Mouse (Mus musculus) stomach, embryonic 14.5 days (tissue): ENCODE measurements around the gene Cdkal1. TPM values are rescaled to one million over a fixed set of nuclear protein-coding genes. Genes with fewer than 3 reads are reported as not detected.

ENCODE experiments used
- ATAC-seq: fragments of 200-750 bp; cut with Nextera tagmentation; 2 replicates; pipeline ENCODE4 v1.8.0; 2017; ENCODE audit warnings: low read depth, moderate TSS enrichment; ENCODE audit not compliant: insufficient number of reproducible peaks, insufficient read depth, low FRiP score
- H3K27ac ChIP-seq: fragments of 300-500 bp; sonication (generic); 2 replicates; pipeline ENCODE4 v1.5.1; 2014; ENCODE audit warnings: mild to moderate bottlenecking, low read length, moderate library complexity, mixed read lengths
- H3K27me3 ChIP-seq: fragments of 300-500 bp; sonication (generic); 2 replicates; pipeline ENCODE4 v1.6.1; 2014; ENCODE audit warnings: low read length, control low read depth, mixed read lengths; ENCODE audit not compliant: control insufficient read depth, insufficient read depth
- H3K36me3 ChIP-seq: fragments of 300-500 bp; sonication (generic); 2 replicates; pipeline ENCODE4 v1.6.1; 2014; ENCODE audit warnings: mild to moderate bottlenecking, control low read depth, low read length, moderate library complexity, mixed read lengths; ENCODE audit not compliant: control insufficient read depth, insufficient read depth
- H3K4me1 ChIP-seq: fragments of 300-500 bp; sonication (generic); 2 replicates; pipeline ENCODE4 v1.6.1; 2014; ENCODE audit warnings: low read length, control low read depth, mixed read lengths; ENCODE audit not compliant: control insufficient read depth, insufficient read depth
- H3K4me2 ChIP-seq: fragments of 300-500 bp; sonication (generic); replicated peaks from 2 replicates; pipeline ENCODE4 v1.6.1; 2014; ENCODE audit warnings: low read depth, low read length, control low read depth
- H3K4me3 ChIP-seq: fragments of 300-500 bp; sonication (generic); 2 replicates; pipeline ENCODE4 v1.5.1; 2014; ENCODE audit warnings: low read depth, low read length, control low read depth
- H3K9ac ChIP-seq: fragments of 300-500 bp; sonication (generic); replicated peaks from 2 replicates; pipeline ENCODE4 v1.6.1; 2014; ENCODE audit warnings: low read depth, mild to moderate bottlenecking, control low read depth, low read length, moderate library complexity, mixed read lengths
- H3K9me3 ChIP-seq: fragments of 300-500 bp; sonication (generic); 2 replicates; pipeline ENCODE4 v1.6.1; 2016; ENCODE audit warnings: low read depth, low read length, control low read depth; ENCODE audit not compliant: control insufficient read depth
- WGBS: fragments of 180-500 bp; shearing (Covaris S2); extraction: QIAGEN DNeasy Blood & Tissue Kit; methylation state at CpG from one replicate; pipeline ENCODE4 v1.1.7; 2014; 5-methylcytosine and 5-hydroxymethylcytosine counted together
- polyA plus RNA-seq: library from polyadenylated mRNA; unstranded; fragments of >200 nt; fragmentation: Nextera tagmentation; extraction: Ambion mirVana; gene quantifications from 2 replicates; pipeline ENCODE4 v1.2.1, GENCODE M21; 2014

The Cdkal1 gene
- polyA plus RNA-seq, 1 experiment from 2014 or later = 44.8 TPM

DNA sequence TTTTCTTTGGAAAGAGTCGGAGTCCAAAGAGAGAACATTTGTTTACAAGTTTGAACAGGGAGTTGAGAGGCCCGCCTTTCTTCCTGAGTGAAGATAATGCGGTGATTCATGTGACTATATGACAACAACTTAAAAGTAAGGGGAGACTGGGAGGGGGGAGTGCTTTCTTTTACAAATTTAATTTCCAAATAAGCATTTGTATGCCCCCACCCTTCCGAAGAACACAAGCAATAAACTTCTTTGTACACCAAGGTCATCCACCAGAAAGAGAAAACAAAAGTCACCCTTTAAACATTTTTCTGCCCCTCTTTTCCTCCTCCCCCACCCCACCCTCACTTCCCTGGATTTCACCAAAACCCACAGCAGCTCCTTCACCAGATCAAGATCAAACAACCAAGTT is 577.3 kb downstream of the Cdkal1 start:
- Histone ChIP-seq H3K36me3 (no peaks in the 10 kb centered on the region), H3K4me1 (no peaks in the 10 kb centered on the region), H3K9me3 (no peaks in the 10 kb centered on the region), H3K4me2 (no peak overlapping the region), H3K27me3 (no peaks in the 10 kb centered on the region), H3K27ac (no peak overlapping the region), H3K9ac (no peak overlapping the region), H3K4me3 (no peak overlapping the region)
- no peak for ATAC-seq
- WGBS = 24% methylated on average over 4 of the region's 4 CpGs

DNA sequence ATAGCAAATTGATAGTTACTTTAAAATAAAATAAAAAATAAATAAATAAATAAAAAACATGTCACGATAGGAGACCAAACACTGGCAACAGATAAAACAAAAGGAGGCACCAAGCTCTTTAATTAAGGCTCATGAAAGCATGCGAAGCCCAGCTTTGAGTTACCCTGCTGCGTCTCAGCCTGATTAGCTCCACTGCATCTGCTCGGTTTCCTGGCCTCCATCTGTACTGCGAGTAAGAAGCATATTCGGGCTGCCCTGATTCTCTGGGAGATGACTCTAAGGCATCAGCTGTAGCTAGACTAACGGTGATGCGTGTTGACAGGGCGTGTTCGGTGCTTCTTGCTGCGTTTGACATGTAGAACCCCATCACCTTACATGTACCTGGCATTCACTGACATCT is 581.2 kb downstream of the Cdkal1 start:
- no peak overlapping the region for H3K27ac ChIP-seq
- WGBS = 88% methylated on average over 11 of the region's 11 CpGs
- H3K4me1 ChIP-seq = no peaks in the 10 kb centered on the region
- no peak for ATAC-seq
- H3K36me3 ChIP-seq = no peaks in the 10 kb centered on the region
- no peak overlapping the region for H3K9ac ChIP-seq
- H3K4me3 ChIP-seq = no peak overlapping the region
- H3K27me3 ChIP-seq = no peaks in the 10 kb centered on the region
- H3K9me3 ChIP-seq = no peaks in the 10 kb centered on the region
- no peak overlapping the region for H3K4me2 ChIP-seq

DNA sequence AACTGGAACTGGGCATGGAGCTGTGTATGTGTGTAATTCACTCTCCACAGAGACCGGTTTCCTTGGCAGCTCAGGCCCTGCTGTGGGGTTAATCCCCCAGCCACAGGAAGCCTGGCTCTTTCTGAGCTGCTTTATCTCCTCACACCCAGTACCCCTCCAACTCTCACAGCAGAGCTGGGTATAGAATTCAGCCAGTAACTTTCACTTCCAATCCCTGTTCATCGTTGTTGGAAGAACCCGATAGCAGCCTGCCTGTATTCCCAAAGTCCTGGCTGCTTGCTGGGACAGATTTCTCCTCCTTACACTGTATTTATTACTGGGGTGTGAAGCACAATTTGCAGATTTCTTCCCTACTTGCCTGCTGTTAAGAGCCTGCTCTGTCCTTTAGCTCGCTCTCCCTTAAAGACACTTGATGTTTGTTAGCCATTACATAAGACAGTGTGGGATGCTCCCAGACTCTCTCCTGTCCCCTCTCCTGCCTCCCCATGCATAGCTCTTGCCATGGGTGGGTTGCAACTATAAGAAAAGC is 581.7 kb downstream of the Cdkal1 start:
- H3K27me3 ChIP-seq = no peaks in the 10 kb centered on the region
- H3K9ac ChIP-seq = no peak overlapping the region
- 59% methylated on average over 4 of the region's 4 CpGs for WGBS
- H3K9me3 ChIP-seq = no peaks in the 10 kb centered on the region
- H3K4me3 ChIP-seq = no peak overlapping the region
- no peaks in the 10 kb centered on the region for H3K36me3 ChIP-seq
- H3K27ac ChIP-seq = no peak overlapping the region
- no peaks in the 10 kb centered on the region for H3K4me1 ChIP-seq
- H3K4me2 ChIP-seq = no peak overlapping the region
- ATAC-seq = no peak

DNA sequence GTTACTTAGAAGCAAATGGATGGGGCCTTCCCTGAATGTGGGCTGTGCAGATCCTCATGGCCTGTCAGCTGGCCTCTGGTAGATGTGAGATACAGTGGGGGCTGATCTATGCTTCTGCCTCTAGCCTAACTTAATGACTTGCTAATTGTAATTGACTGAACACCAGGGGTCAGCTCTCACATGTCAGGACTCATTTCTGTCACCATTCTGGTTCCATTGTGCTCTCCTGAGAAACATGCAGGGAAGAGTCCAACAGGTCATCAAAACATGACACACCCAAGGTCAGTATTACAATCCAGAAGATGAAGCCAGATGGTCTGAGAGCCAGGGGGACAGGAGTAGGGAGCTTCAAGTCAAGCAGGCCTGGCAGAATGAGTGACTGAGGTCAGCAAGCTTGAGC is 584.0 kb downstream of the Cdkal1 start:
- H3K4me1 ChIP-seq = no peaks in the 10 kb centered on the region
- no peak overlapping the region for H3K9ac ChIP-seq
- H3K4me3 ChIP-seq = no peak overlapping the region
- H3K27ac ChIP-seq = no peak overlapping the region
- no peak for ATAC-seq
- H3K9me3 ChIP-seq = no peaks in the 10 kb centered on the region
- H3K27me3 ChIP-seq = no peaks in the 10 kb centered on the region
- H3K4me2 ChIP-seq = no peak overlapping the region
- no peaks in the 10 kb centered on the region for H3K36me3 ChIP-seq

DNA sequence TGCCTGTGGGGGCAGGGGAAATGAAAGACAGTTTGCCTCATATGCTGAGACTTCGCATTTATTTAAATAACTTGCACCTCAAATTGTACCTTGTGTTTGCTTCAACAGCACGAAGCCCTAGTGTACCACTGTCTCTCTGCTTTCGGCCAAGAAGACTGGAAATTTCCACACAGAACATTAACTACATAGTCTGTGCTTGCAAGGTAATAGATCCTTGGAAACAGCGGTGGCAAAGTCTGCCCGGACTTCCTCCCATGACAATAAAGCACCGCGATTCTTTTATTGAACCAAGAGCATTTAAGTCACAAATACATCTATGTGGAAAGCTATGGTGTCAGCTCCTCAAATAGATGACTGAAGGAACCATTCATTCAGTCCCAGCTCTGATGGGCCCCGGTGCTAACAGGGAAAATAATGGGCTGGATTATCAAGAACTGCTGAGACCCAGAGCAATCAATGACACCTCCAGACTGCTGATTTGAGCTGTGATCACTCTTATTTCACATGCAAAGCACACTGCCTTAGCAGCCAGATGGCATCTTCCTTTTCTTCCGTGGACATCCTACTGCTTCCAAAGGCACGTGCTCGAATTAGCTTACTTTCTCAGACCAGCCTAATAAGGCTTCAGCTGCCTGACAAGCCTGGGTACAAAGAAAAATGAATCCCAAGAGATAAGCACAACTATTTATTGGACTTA is 591.3 kb downstream of the Cdkal1 start:
- H3K36me3 ChIP-seq = no peaks in the 10 kb centered on the region
- H3K4me2 ChIP-seq = no peak overlapping the region
- no peak overlapping the region for H3K9ac ChIP-seq
- H3K4me3 ChIP-seq = no peak overlapping the region
- H3K27ac ChIP-seq = no peak overlapping the region
- H3K4me1 ChIP-seq = no peaks in the 10 kb centered on the region
- no peaks in the 10 kb centered on the region for H3K9me3 ChIP-seq
- no peaks in the 10 kb centered on the region for H3K27me3 ChIP-seq
- WGBS = 81% methylated on average over 11 of the region's 11 CpGs
- ATAC-seq = no peak

DNA sequence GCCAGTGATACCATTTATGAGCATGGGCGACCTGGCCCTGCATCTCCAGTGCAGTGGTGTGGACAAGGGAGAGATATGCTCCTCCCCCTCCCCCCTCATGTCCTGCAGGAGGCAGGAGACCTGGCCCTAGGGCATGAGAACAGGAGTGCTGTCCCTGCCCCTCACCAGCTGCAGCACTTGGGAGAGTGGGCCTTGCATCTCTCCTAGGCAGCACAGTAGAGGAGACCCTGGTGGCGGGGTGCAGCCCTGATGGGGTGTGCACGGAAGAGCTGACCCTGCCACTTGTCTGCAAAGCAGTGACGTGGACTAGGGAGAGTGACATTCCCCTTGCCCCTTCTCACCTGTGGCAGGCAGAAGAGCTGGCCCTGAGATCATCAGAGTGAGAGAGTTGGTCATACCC is 593.3 kb downstream of the Cdkal1 start:
- ATAC-seq = no peak; the same call in 1 of the 2 replicates
- 79% methylated on average over 4 of the region's 4 CpGs for WGBS
- no peaks in the 10 kb centered on the region for H3K27me3 ChIP-seq
- H3K4me3 ChIP-seq = no peak overlapping the region
- H3K36me3 ChIP-seq = no peaks in the 10 kb centered on the region
- no peaks in the 10 kb centered on the region for H3K4me1 ChIP-seq
- H3K9ac ChIP-seq = no peak overlapping the region
- H3K9me3 ChIP-seq = no peaks in the 10 kb centered on the region
- H3K27ac ChIP-seq = no peak overlapping the region
- no peak overlapping the region for H3K4me2 ChIP-seq

DNA sequence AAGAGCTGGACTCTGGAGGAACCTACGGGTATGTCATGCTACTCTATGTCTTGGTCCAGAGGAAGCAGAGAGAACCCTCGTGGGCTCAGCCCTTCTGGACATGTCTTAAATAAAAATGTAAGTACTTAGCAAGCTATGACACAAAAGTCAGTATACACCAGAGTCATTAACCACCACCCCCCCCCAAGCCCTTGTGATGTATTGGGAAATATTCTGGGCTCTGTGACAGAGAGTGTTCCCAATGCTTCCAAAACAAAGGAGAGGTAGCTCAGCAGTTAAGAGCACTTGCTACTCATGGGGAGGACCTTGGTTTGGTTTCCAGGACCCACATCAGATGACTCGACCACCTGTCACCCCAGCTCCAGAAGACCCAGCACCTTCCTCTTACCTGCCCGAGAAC is 606.9 kb downstream of the Cdkal1 start:
- Histone ChIP-seq H3K9me3 (no peaks in the 10 kb centered on the region), H3K4me3 (no peak overlapping the region), H3K4me2 (no peak overlapping the region), H3K4me1 (0 out of 2 replicates have a peak, but pooled peaks cover 4% of the 10 kb centered on the region), H3K27me3 (no peaks in the 10 kb centered on the region), H3K9ac (no peak overlapping the region), H3K27ac (no peak overlapping the region), H3K36me3 (no peaks in the 10 kb centered on the region)
- ATAC-seq = no peak
- WGBS = 72% methylated on average over 4 of the region's 4 CpGs

DNA sequence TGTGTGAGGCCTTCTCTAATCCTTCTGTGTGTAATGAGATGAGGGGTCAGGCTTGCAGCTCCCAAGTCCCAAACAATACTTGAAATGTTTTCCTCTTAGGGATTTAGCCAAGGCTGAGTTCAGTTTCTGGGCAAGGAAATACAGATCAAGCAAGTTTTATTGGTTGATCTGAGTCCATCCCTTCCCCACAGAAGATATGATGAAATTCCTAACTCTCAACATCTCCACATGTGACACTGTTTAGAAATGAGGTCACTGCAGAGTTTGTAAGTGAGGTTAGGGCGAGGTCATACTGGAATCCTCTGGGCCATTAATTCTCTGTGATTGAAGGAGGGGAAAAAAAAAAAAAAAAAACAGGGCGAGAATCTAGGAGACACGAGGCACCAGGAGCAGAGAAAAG is 607.7 kb downstream of the Cdkal1 start:
- WGBS = 34% methylated on average over 3 of the region's 3 CpGs
- Histone ChIP-seq H3K27ac (no peak overlapping the region), H3K9ac (no peak overlapping the region), H3K36me3 (no peaks in the 10 kb centered on the region), H3K4me2 (no peak overlapping the region), H3K9me3 (no peaks in the 10 kb centered on the region), H3K4me1 (0 out of 2 replicates have a peak, but pooled peaks cover 4% of the 10 kb centered on the region), H3K4me3 (no peak overlapping the region), H3K27me3 (no peaks in the 10 kb centered on the region)
- 0 out of 2 replicates have a peak, but pooled peaks have one; percentile 28 for ATAC-seq

DNA sequence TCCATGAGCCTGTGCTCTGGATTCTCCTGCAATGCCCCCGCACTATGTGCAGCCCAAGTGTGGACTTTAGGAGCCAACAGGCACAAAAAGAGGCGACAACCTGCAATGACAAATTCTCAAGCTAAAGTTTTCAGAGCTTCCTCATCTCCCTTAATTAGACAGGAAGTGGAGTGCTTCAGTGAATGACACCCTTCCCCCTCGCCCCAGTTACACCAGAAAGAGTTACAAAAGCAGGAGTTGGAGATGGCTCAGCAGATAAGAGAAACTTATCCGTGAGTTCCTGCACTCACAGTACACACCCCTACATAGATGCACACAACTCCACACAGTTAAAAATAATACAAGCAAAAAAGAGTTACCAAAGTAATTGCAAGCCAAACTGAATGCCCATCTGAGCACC is 620.4 kb downstream of the Cdkal1 start:
- no peak overlapping the region for H3K4me2 ChIP-seq
- no peaks in the 10 kb centered on the region for H3K36me3 ChIP-seq
- no peak overlapping the region for H3K27ac ChIP-seq
- 72% methylated on average over 4 of the region's 4 CpGs for WGBS
- H3K4me3 ChIP-seq = no peak overlapping the region
- no peak for ATAC-seq
- no peaks in the 10 kb centered on the region for H3K4me1 ChIP-seq
- H3K9ac ChIP-seq = no peak overlapping the region
- H3K9me3 ChIP-seq = no peaks in the 10 kb centered on the region
- no peaks in the 10 kb centered on the region for H3K27me3 ChIP-seq
